Mouse (Mus musculus): ENCODE results near the gene Lrp8.

Lrp8 gene

DNA sequence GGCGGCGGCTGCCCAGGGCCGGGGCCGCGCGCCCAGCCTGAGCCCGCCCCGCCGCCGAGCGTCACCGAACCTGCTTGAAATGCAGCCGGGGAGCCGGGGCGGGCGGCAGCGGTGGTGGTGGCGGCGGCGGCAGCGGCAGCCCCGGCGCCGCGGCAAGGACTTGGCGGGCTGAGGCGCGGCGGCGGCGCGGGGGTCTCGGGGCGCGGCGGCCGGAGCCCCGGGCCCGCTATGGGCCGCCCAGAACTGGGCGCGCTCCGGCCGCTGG lies at the start of gene Lrp8:
Lrp8 (plus strand) TSS at position 77 of the 265 bp plus-strand sequence.
- in situ Hi-C loops (cut with MboI; ENCODE audit: unreplicated experiment in 2 of 2): no loop called here

DNA sequence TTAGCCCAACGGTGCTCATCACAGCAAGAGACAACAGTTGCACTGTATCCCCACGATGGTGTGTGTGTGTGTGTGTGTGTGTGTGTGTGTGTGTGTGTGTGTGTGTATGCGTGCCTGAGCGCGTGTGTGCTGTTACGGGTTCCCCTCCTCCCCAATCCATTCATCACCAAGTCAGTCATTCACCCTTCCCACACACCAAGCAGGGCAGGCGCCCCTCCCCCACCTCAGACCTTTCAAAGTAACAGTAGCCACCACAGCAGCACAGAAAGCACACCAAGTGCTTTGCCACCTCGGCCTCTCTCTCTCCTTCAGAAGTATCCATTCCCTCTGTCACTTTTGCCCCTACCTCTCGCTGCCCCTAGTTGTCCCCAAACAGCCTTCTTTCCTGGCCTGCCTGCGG lies 45.8 kb upstream of the Lrp8 start:
- in situ Hi-C loops (cut with MboI; ENCODE audit: unreplicated experiment in 2 of 2): no loop called here

DNA sequence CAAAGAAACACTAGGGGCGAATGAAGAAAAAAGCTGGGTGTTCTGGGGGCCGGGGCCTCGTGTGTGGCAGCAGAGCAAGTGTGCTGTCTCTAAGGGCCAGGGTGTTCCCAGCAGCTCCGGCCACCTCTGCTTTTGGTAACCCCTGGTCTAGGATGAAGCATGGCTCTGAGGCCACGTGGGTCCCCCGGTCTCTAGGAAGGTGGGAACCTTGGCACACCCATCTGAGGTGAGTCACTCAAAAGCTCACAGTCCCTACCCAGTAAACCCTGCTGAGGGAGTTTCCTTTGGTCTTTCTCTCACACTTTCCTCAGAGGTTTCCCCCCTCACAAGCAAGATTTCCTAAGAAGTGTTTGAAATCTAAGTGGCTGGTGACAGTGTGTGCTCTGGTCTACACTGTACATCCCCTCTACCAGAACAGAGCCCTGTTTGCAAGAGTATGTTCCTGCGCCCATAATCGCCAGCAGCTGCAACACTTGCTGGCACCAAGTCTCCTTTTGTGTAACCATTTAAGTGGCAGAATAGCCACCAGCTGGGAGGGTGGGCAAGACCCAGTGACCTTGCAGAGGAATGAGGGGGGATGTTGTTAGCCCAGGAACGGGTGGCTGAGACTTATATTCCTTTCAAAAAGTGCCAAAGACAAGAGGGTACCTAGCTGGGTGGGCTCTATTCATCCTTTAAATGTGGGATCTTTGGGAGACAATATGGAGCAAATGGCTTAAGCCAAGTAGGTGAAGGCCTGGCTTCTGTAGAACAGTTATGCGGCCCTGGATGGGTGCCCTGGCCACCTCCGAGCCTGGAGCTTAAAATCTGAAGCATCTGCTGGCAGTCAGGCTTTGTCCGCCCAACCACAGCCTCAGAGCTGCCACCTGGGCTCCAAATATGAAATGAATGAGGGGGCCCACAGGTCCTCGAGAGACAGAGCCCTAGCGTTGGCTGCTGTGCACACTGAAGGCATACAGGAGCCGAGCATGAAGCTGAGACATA lies 44.3 kb upstream of the Lrp8 start:
- in situ Hi-C loops (cut with MboI; ENCODE audit: unreplicated experiment in 2 of 2): no loop called here

DNA sequence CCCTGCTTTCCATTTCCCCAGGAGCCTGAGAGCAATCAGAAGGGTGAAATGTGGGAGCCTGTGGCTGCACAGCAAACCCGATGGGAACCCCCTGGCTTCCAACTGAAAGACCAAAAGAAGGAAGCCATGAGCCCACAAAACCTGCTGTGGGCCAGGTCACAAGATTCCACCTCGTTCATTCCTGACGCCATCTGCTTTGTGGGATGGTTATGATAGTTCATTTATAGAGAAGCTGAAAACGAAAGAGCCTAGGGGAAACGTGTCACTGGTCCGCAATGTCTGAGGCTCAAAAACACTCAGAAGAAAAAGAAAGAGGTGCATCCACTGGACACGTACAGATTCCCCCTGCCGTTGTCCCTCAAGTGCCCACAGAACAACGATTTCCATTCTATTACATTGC lies 43.1 kb upstream of the Lrp8 start:
- in situ Hi-C loops (cut with MboI; ENCODE audit: unreplicated experiment in 2 of 2): no loop called here

DNA sequence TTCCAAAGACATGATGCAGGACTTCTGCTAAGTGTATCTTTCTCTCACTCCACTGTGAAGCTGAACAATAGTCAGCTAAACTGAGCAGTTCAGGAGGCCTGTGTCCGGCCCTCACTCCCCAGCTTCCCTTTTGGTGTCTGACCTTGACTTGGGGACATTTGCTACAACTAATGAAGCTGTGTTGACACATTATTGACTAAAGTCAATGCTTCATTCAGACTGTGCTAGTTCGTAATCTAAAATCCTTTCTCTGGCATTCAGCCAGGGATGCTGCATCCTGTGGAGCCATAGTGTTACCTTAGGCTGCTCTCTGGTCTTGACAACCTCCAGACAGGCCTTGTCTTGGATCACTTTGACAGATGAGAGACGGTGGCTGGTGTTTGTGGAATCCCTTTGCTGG lies 39.1 kb upstream of the Lrp8 start:
- in situ Hi-C loops (cut with MboI; ENCODE audit: unreplicated experiment in 2 of 2): no loop called here

DNA sequence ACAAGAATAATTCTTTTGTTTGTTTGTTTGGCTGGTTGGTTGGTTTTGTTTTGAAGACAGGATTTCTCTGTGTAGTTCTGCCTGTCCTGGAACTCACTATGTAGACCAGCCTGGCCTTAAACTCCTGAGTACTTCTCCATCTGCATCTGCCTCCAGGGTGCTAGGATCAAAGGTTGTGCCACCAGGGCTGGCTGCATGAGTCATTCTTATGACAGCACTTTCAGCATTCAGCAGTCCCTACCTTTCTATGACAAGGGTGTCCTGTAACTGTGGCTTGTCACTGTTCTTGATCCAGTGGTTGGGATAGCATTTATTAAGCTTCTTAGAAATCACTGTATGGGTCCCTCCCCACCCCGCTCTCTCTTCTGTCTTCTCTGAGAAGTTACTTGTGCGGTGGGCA lies 38.5 kb upstream of the Lrp8 start:
- in situ Hi-C loops (cut with MboI; ENCODE audit: unreplicated experiment in 2 of 2): no loop called here

DNA sequence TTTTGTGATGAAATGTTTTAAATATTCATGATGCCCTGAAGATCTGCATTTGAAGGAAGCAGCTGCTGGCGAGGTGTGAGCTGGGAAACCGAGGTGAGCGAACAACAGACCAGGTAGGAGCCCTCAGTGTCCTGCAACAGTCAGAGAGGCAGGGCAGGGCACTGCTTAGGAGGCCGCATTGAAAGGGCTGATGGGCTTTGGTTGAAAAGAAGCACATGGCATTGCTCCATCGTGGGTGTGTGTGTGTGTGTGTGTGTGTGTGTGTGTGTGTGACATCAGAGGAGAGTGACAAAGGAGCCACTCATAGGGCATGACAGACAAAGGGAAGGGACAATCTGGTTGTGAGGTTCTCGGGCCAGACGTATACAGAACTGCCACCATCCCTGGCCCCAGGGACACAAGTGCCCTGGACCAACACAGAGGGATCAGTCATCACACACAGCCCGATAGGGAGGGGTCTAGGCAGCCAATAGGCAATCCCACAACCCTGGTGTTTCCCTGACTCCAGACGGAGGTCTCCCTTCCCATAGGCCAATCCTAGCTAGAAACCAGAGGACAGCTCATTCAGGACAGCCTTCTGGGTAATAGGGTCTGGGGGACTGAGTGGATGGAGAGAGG lies 36.8 kb upstream of the Lrp8 start:
- in situ Hi-C loops (cut with MboI; ENCODE audit: unreplicated experiment in 2 of 2): no loop called here

DNA sequence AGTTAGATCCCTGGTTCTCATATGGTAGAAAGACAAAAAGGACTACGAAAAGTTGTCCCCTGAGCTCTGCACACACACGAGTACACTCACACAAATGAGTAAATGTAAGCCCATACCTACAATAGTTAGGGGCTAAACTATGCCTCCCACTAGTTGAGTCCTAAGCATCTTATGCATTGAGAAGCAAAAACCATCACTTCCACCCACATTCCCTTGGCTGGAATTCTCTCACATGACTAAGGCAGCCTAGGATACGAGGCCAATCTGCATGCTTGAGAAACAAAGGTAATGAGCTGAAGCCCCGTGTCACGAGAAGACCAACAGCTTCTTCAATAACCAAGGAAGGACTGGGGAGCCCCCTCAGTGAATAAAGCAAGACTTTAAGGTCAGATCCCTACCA lies 35.9 kb upstream of the Lrp8 start:
- in situ Hi-C loops (cut with MboI; ENCODE audit: unreplicated experiment in 2 of 2): no loop called here

DNA sequence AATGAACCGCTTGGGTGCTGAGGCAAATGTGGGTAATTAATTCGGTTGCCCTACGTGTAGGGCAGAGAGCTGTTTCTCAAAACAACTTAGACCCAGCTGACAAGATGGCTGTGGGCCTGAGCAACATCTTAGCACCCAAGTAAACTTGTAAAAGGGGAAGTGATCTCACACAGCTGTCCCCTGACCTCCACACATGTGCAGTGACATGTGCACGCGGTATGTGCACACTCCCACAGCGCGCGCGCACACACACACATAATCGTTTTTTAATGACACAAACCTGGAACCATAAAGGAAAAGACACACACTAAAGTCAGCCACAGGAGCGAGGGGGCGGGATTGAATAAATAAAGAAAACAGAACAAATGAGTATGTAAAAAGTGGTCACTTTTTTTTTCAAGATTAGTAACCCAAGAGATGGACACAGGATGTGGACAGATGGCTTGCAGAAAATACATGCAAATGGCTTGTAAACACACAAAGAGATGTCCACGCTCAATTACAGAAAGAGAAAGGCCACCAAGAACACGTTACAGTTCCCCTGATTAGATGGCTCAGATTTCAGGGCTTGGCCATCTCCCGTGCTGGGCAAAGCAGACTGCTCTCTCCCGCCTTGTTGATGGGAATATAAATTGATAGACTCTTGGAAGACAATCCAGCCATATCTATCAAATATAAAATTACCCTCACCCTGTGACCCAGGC lies 29.8 kb upstream of the Lrp8 start:
- in situ Hi-C loops (cut with MboI; ENCODE audit: unreplicated experiment in 2 of 2): no loop called here

DNA sequence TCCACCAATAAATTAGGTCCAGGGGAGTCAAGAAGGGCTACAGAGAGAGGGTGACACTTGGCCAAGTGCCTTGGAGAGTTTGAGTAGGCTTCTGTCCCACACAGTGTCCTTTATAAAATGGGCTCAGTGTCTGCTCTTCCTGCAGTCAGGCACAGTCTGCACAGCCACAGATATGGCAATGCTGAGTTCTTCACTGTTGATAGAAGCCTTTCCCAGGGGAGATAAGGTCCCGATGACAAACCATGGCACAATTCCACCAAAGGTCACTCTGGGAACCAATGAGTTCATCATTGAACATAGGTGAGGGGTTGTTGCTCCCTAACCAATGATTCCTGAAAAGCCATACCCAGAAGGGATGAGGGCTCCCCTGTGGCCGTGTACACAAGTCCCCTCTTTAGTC lies 27.2 kb upstream of the Lrp8 start:
- in situ Hi-C loops (cut with MboI; ENCODE audit: unreplicated experiment in 2 of 2): no loop called here

DNA sequence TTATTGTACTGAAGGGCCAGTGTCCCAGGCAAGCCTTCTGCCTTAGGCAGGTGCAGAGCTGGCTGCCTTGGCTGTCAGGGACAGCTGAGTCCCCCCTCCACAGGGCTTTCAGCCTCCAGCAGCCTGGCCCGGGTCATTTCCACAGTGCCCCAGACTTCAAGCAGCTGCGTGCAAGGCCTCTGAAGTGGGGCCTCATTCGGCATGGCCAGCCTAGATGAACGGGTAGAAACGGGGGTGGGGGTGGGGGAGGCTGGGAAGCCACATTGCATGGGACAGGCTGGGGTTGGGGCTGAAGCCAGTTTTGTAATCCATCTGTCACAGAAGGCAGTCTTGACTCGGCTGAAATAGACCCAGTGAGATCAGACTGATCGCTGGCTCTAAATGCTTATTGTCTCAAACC lies 26.4 kb upstream of the Lrp8 start:
- in situ Hi-C loops (cut with MboI; ENCODE audit: unreplicated experiment in 2 of 2): no loop called here

DNA sequence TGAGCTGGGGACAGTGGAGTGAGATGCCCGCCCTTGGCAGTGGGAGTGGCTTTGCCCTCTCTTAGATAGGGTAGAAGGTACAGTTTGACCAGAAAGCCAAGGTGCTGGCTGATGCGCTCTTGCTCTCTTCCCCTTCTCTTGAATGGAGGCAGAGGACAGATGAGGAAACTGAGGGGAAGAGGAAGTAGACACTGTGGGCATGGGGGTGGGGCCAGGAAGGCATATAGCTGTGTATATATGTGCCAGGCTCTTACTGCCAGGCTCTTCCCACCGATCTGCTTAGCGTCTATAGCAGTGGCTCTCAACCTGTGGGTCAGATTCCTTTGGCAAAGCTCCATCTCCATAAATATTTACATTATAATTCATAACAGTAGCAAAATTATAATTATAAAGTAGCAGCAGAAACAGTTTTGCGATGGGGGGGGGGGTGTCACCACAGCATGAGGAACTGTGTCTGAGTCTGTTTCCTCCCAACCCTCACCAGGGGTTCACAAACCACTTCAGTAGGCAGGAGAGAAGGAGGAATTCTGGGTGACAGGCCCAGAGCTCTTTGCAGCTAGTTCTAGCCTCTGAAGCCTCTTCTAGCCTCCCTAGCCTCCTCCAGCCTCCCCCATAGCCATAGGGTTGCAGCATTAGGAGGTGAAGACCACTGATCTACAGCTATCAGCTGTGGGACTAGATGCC lies 24.9 kb upstream of the Lrp8 start:
- in situ Hi-C loops (cut with MboI; ENCODE audit: unreplicated experiment in 2 of 2): no loop called here

DNA sequence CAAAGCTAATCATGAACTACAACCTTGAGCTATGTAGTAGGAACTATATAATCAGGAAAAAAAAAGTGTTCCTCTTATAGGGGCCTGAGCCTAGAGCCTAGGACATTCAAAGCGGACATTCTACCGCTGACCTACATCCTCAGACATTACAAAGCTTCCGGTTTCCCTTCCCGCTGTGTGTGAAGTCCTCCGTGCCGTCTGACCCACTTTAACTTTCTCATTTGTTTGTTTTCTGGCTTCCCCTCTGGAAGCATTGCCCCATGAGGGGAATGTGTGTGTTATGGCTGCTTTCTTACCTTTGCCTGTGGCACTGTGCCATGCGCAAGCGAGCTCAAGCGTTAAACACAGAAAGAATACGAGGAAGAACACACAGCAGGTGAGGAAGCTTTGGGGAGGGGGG lies 18.5 kb upstream of the Lrp8 start:
- in situ Hi-C loops (cut with MboI; ENCODE audit: unreplicated experiment in 2 of 2): no loop called here

DNA sequence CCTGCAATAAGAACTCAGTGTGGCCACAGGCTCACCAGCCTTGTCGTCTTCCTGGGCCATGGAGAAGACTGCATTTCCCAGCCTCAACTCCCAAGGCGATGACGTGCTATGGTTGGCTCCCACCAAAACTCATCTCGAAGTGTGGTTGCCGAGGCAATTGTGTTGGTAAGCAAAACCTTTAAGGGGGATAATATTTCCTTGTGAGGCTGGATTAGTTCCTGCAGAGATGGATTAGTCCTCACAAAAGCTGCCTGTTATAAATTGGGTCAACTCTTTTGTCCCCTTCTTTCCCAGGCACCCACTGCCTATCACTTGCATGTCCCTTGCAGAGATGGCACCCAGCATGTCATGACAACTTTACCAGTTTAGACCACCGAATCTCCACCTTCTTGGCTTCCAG lies 13.2 kb upstream of the Lrp8 start:
- in situ Hi-C loops (cut with MboI; ENCODE audit: unreplicated experiment in 2 of 2): no loop called here

DNA sequence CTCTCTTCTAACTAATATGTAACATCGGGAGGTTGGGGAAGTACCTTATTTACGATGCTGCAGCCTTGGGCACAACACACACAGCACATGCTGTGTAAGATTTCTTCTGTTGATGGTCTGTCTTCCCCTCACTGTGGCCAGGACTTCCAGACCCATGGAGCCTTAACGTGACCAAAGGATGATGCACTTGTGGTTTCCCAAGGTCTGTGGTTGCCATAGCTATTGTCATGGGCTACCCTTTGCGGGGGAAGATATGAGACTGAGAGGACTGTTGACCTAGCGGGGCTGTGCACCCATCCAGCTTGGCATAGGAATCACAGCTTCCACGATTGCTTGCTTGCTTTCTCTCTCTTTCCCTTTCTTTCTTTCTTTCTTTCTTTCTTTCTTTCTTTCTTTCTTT lies 1.3 kb upstream of the Lrp8 start:
- in situ Hi-C loops (cut with MboI; ENCODE audit: unreplicated experiment in 2 of 2): no loop called here

DNA sequence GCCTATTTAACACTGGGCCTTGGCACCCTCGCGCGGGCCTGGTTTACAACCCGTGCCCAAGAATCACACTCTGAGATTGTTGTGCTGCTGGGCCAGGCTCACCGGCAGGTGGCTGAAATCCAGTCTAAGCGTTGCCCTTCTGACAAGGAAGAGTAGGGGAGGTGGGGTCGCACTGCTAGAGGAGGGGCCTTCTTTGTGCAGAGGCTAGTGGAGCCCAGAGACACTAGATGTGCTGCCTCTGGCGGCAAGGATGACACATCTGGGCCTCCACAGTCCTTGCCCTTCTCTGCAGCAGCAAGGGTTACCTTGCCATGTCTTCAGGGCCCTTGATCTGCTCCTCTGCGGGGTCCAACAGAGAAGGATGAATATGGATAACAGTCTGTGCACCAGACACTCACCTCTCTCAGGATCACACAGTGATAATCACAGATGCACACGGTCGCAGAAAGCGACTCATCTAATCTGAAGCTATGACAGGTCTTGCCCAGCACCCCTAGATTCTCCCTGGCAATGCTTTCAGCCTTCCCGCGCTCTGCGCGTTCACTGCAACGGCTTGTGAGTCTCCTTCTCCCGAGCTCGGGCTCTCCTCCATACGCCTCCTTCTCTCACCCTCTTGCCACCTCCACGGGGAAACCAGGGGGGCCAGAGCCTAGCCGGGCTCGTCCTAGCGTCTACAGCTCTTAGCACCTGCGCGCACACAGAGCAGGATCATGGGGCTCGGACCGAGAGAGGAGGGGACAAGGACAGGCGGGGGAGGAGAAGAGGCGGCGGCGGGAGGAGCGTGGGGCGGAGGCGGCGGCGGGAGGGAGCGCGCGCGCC lies 486 bp upstream of the Lrp8 start:
- in situ Hi-C loops (cut with MboI; ENCODE audit: unreplicated experiment in 2 of 2): no loop called here

DNA sequence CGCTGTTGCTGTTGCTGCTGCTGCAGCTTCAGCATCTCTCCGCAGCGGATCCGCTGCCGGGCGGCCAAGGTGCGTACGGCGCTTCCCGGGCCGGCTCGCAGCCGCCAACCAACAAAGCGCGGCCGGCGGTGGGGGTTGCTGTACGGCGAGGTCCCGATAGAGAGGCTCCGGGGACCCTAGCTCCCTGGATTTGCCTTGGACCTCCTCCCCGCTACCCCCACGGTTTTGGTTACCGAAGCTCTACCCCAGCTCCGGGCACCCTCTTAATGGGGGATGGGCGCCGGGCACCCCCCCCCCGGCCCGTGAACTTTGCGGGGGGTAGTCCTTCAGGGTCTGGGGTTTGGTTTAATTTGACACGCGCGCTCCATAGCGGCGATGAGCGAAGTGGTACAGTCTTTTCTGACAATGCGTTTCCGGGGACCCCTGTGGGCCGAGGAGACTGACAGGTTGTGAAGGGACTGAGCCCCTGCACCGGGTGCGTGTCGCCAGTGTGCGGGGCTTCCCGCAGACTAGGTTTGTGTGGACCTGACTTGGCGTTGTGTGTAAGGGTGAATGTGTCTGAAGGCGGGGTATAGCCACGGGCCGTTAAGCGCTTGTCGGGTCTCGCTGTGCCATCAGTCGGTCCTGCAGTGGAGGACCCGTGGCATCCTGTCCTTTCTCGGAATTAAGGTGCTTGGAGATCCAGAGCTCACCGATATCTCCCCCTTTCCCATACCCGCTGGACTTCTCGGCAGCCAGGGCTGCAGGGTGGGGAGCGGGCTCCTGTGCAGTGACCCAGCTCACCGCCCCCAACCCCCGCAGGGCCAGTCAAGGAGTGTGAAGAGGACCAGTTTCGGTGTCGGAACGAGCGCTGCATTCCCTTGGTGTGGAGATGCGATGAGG lies 630 bp downstream of the Lrp8 start:
- in situ Hi-C loops (cut with MboI; ENCODE audit: unreplicated experiment in 2 of 2): no loop called here

DNA sequence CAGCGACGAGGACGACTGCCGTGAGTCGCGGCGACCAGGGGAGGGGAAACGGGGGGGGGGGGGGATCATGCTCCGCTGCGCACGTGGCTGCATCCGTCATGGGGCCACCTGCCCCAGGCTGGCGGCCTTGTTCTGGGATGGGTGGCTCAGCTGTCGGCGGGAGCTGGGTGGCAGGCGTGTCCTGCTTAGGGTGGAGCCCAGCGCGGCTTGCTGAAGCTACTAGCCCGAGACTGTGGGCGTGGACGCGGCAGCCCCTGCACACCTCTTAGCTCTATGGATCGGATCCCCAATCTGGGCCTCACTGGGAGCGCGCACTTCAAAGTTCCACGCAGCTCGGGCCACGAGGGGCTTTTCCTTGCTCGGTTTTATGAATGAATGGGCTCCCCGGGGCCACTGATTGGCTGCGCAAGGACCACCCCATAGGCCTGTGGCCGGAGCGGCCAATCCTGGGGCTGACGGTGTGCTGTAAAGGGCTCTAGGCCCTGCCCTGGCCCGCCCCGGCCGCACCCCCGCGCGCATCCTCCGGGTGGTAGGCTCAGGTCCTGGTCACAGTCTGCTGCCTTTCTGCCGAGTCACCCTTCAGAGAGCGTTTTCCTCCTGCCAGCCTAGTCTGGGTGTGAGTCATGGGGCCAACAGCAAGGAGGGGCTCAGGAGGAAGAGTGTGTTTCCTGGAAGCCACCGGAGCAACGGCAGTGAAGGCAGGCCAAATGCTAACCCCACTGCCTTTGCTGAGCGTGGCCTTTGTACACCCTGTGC lies 1.5 kb downstream of the Lrp8 start:
- in situ Hi-C loops (cut with MboI; ENCODE audit: unreplicated experiment in 2 of 2): no loop called here

DNA sequence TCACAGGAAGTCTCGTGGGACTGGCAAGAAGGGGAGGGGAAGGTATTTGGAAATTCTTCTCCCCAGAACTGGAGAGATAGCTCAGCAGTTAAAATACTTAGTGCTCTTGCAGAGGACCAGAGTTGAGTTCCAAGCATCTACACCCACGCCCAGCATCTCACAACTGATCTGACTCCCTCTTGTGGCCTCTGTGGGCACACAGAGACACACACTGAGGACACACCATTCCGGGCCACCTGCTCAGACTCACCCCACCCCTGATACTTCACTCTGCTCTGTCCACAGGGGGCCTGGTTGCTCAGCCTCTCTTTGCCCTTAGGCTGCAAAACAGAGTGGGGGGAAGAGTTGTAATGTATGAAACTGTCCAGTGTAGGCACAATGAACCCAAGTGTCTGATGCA lies 3.4 kb downstream of the Lrp8 start:
- in situ Hi-C loops (cut with MboI; ENCODE audit: unreplicated experiment in 2 of 2): no loop called here

All from v-Abl transformed pro-B cells (cell line).